Mouse (Mus musculus) hindbrain, postnatal 0 days (tissue): ENCODE measurements around the gene Cd300ld4. TPM values are rescaled to one million over a fixed set of nuclear protein-coding genes. Genes with fewer than 3 reads are reported as not detected.
A peak's percentile ranks its signal among the peaks of the same experiment; 100 is the strongest.
"Not testable (repeated sequence)": the region's sequence is repeated elsewhere in the genome, so short reads cannot be mapped to it uniquely, and the experiment has no call there.

Experiments used
- ATAC-seq: fragments of 200-750 bp; cut with Nextera tagmentation; 2 replicates; pipeline ENCODE4 v1.8.0; 2017; ENCODE audit warnings: mild to moderate bottlenecking, moderate TSS enrichment, moderate library complexity
- DNase-seq: peaks from one replicate; pipeline ENCODE4 v3.0.0-alpha.2; 2015; ENCODE audit warnings: low spot score
- H3K27ac ChIP-seq: fragments of 300-500 bp; sonication (generic); 2 replicates; pipeline ENCODE4 v1.5.1; 2014; ENCODE audit warnings: mild to moderate bottlenecking
- H3K27me3 ChIP-seq: fragments of 300-500 bp; sonication (generic); 2 replicates; pipeline ENCODE4 v1.6.1; 2014; ENCODE audit warnings: low read length, mixed read lengths; ENCODE audit not compliant: insufficient read depth
- H3K36me3 ChIP-seq: fragments of 300-500 bp; sonication (generic); 2 replicates; pipeline ENCODE4 v1.6.1; 2014; ENCODE audit warnings: low read length, mixed read lengths; ENCODE audit not compliant: insufficient read depth
- H3K4me1 ChIP-seq: fragments of 300-500 bp; sonication (generic); 2 replicates; pipeline ENCODE4 v1.6.1; 2014; ENCODE audit warnings: antibody characterized with exemption, low read length, mixed read lengths; ENCODE audit not compliant: insufficient read depth
- H3K4me2 ChIP-seq: fragments of 300-500 bp; sonication (generic); 2 replicates; pipeline ENCODE4 v1.6.1; 2014; ENCODE audit warnings: low read depth, mild to moderate bottlenecking, low read length, moderate library complexity, mixed read lengths
- H3K4me3 ChIP-seq: fragments of 300-500 bp; sonication (generic); 2 replicates; pipeline ENCODE4 v1.5.1; 2014; ENCODE audit warnings: low read length
- H3K9ac ChIP-seq: fragments of 300-500 bp; sonication (generic); replicated peaks from 2 replicates; pipeline ENCODE4 v1.6.1; 2014; ENCODE audit warnings: mild to moderate bottlenecking, low read length, moderate library complexity, mixed read lengths
- H3K9me3 ChIP-seq: fragments of 300-500 bp; sonication (generic); 2 replicates; pipeline ENCODE4 v1.6.1; 2016; ENCODE audit warnings: low read length, mixed read lengths
- CTCF ChIP-seq: IDR thresholded peaks from 2 replicates; pipeline ENCODE4 v1.5.1; 2016; ENCODE audit warnings: antibody characterized with exemption, control low read depth, low read depth
- WGBS: fragments of 180-500 bp; shearing (Covaris S2); extraction: QIAGEN DNeasy Blood & Tissue Kit; methylation state at CpG from one replicate; pipeline ENCODE4 v1.1.7; 2014; 5-methylcytosine and 5-hydroxymethylcytosine counted together
- polyA plus RNA-seq: library from polyadenylated mRNA; unstranded; fragments of >200 nt; fragmentation: Nextera tagmentation; extraction: Ambion mirVana; gene quantifications from 2 replicates; pipeline ENCODE4 v1.2.1, GENCODE M21; 2015
- total RNA-seq: library from RNA; depleted of rRNA; stranded (reverse); fragments of >200 nt; gene quantifications from 2 replicates; pipeline ENCODE4 v1.2.3, GENCODE M21; 2014; rRNA removed

The Cd300ld4 gene
- total RNA-seq (not detected in 2 replicates), polyA plus RNA-seq (not detected in 2 replicates)

GRCm38 (mm10) chr11:115026912-115027311 lies at the start of gene Cd300ld4:
TSS of gene Cd300ld4 (minus strand) at chr11:115027012.
- no CpG with 5 or more reads among the region's 6 CpGs for WGBS
- ATAC-seq, DNase-seq, H3K27ac ChIP-seq, H3K9me3 ChIP-seq, H3K4me3 ChIP-seq, H3K36me3 ChIP-seq, H3K27me3 ChIP-seq, H3K4me2 ChIP-seq, H3K4me1 ChIP-seq, H3K9ac ChIP-seq: not testable (repeated sequence)

- ATAC-seq, result no peak
- H3K9me3 ChIP-seq, result no peaks in the 10 kb centered on the region
- no peak overlapping the region for H3K27ac ChIP-seq
- peaks cover 5% of the 10 kb centered on the region; the same call in 1 of the 2 replicates for H3K4me1 ChIP-seq
- TF ChIP-seq CTCF, result no peak
- no peaks in the 10 kb centered on the region for H3K36me3 ChIP-seq
- H3K4me2 ChIP-seq, result no peak overlapping the region
- 68% methylated on average over 5 of the region's 5 CpGs for WGBS
- no peak for DNase-seq
- no peak overlapping the region for H3K4me3 ChIP-seq
- no peak overlapping the region for H3K9ac ChIP-seq
- H3K27me3 ChIP-seq, result no peaks in the 10 kb centered on the region
Measured at GRCm38 (mm10) chr11:115075859-115076258, 49.0 kb upstream of the Cd300ld4 start.

GRCm38 (mm10) chr11:115075407-115075806 lies 48.6 kb upstream of the Cd300ld4 start:
- no peaks in the 10 kb centered on the region for H3K36me3 ChIP-seq
- H3K4me1 ChIP-seq, result peaks cover 5% of the 10 kb centered on the region; the same call in 1 of the 2 replicates
- TF ChIP-seq CTCF, result no peak
- DNase-seq (no peak), ATAC-seq (no peak)
- WGBS, result 78% methylated on average over 7 of the region's 7 CpGs
- no peak overlapping the region for H3K9ac ChIP-seq
- H3K4me2 ChIP-seq, result no peak overlapping the region
- H3K27ac ChIP-seq, result no peak overlapping the region
- no peaks in the 10 kb centered on the region for H3K9me3 ChIP-seq
- no peak overlapping the region for H3K4me3 ChIP-seq
- H3K27me3 ChIP-seq, result no peaks in the 10 kb centered on the region

GRCm38 (mm10) chr11:115073002-115073401 lies 46.2 kb upstream of the Cd300ld4 start:
- H3K27ac ChIP-seq, result no peak overlapping the region
- no peaks in the 10 kb centered on the region for H3K9me3 ChIP-seq
- WGBS, result 61% methylated on average over 5 of the region's 5 CpGs
- ATAC-seq (no peak), DNase-seq (no peak)
- TF ChIP-seq CTCF, result no peak
- no peak overlapping the region for H3K4me3 ChIP-seq
- no peak overlapping the region for H3K9ac ChIP-seq
- H3K27me3 ChIP-seq, result peaks cover 3% of the 10 kb centered on the region; the same call in 1 of the 2 replicates
- H3K36me3 ChIP-seq, result no peaks in the 10 kb centered on the region
- no peak overlapping the region for H3K4me2 ChIP-seq
- peaks cover 5% of the 10 kb centered on the region; the same call in 1 of the 2 replicates for H3K4me1 ChIP-seq

GRCm38 (mm10) chr11:115071631-115072294 lies 45.0 kb upstream of the Cd300ld4 start:
- H3K27ac ChIP-seq, result peak overlapping the region; percentile 49; the same call in 1 of the 2 replicates
- H3K9ac ChIP-seq, result no peak overlapping the region
- peak; percentile 82 for DNase-seq
- peak; percentile 83 for ATAC-seq
- H3K36me3 ChIP-seq, result no peaks in the 10 kb centered on the region
- peaks cover 3% of the 10 kb centered on the region; the same call in 1 of the 2 replicates for H3K27me3 ChIP-seq
- TF ChIP-seq CTCF, result peak; percentile 35
- H3K4me1 ChIP-seq, result peaks cover 5% of the 10 kb centered on the region; the same call in 1 of the 2 replicates
- 12% methylated on average over 14 of the region's 14 CpGs for WGBS
- peak overlapping the region; percentile 45 for H3K4me2 ChIP-seq
- no peaks in the 10 kb centered on the region for H3K9me3 ChIP-seq
- H3K4me3 ChIP-seq, result no peak overlapping the region

- Histone ChIP-seq H3K4me2 (peak overlapping the region; percentile 45), H3K9me3 (no peaks in the 10 kb centered on the region), H3K9ac (0 out of 2 replicates have a peak overlapping the region, but pooled peaks have one; percentile 4), H3K4me1 (peaks cover 5% of the 10 kb centered on the region; the same call in 1 of the 2 replicates), H3K27ac (peak overlapping the region; percentile 49; the same call in 1 of the 2 replicates), H3K4me3 (no peak overlapping the region), H3K27me3 (peaks cover 3% of the 10 kb centered on the region; the same call in 1 of the 2 replicates), H3K36me3 (no peaks in the 10 kb centered on the region)
- TF ChIP-seq CTCF, result no peak
- ATAC-seq (peak; percentile 27; the same call in 1 of the 2 replicates), DNase-seq (peak; percentile 49)
- WGBS, result 5% methylated on average over 9 of the region's 9 CpGs
Measured at GRCm38 (mm10) chr11:115071015-115071551, 44.3 kb upstream of the Cd300ld4 start.
